Mouse (Mus musculus) frontal cortex, adult (tissue): ENCODE data around the gene Rragc.
"Not testable (repeated sequence)": the region's sequence is repeated elsewhere in the genome, so short reads cannot be mapped to it uniquely, and the experiment has no call there.

Experiments
- ATAC-seq: cut with Nextera tagmentation; 2 replicates; pipeline ENCODE4 v1.9.2; 2017; ENCODE audit warnings: mild to moderate bottlenecking, moderate library complexity, mixed read lengths; ENCODE audit not compliant: low TSS enrichment

The Rragc gene

GRCm38 (mm10) chr4:123916748-123917547, at the start of gene Rragc:
Gene Rragc, plus strand, starts transcription at chr4:123917446.
- ATAC-seq, result peak; percentile 99

GRCm38 (mm10) chr4:123893726-123894125, 23.5 kb upstream of the Rragc start:
- no peak for ATAC-seq

GRCm38 (mm10) chr4:123894295-123894694, 23.0 kb upstream of the Rragc start:
- no peak for ATAC-seq

GRCm38 (mm10) chr4:123898696-123899095, 18.6 kb upstream of the Rragc start:
- ATAC-seq, result no peak

- no peak for ATAC-seq
Measured at GRCm38 (mm10) chr4:123903432-123903831, 13.8 kb upstream of the Rragc start.

GRCm38 (mm10) chr4:123904333-123905125, 12.7 kb upstream of the Rragc start, which contains the start of gene Mycbp:
Gene Mycbp, plus strand, starts transcription at chr4:123904832.
- ATAC-seq, result peak; percentile 99

GRCm38 (mm10) chr4:123905126-123905668, 12.0 kb upstream of the Rragc start:
- ATAC-seq, result no peak; the same call in 1 of the 2 replicates

- no peak for ATAC-seq
Measured at GRCm38 (mm10) chr4:123911503-123911902, 5.7 kb upstream of the Rragc start.

- ATAC-seq, result no peak
Measured at GRCm38 (mm10) chr4:123912431-123912830, 4.8 kb upstream of the Rragc start.

GRCm38 (mm10) chr4:123917548-123918140, 398 bp downstream of the Rragc start, which contains the start of gene 4930535I16Rik:
Gene 4930535I16Rik, minus strand, starts transcription at chr4:123918022.
- peak; percentile 22; the same call in 1 of the 2 replicates for ATAC-seq

- ATAC-seq, result no peak
Measured at GRCm38 (mm10) chr4:123918851-123919250, 1.6 kb downstream of the Rragc start.

GRCm38 (mm10) chr4:123921055-123921565, 3.9 kb downstream of the Rragc start:
- ATAC-seq, result no peak

GRCm38 (mm10) chr4:123927961-123928360, 10.7 kb downstream of the Rragc start:
- ATAC-seq, result no peak

- ATAC-seq, result no peak
Measured at GRCm38 (mm10) chr4:123929994-123930393, 12.7 kb downstream of the Rragc start.

GRCm38 (mm10) chr4:123934306-123934705, 17.1 kb downstream of the Rragc start:
- ATAC-seq, result no peak

GRCm38 (mm10) chr4:123936059-123936458, 18.8 kb downstream of the Rragc start:
- ATAC-seq, result no peak

GRCm38 (mm10) chr4:123939838-123940237, 22.6 kb downstream of the Rragc start:
- peak; percentile 41; the same call in 1 of the 2 replicates for ATAC-seq

- ATAC-seq, result not testable (repeated sequence)
Measured at GRCm38 (mm10) chr4:123940878-123941277, 23.6 kb downstream of the Rragc start.

- ATAC-seq, result no peak
Measured at GRCm38 (mm10) chr4:123946701-123947100, 29.5 kb downstream of the Rragc start.

- ATAC-seq, result no peak
Measured at GRCm38 (mm10) chr4:123947149-123947548, 29.9 kb downstream of the Rragc start.

GRCm38 (mm10) chr4:123948901-123949300, 31.7 kb downstream of the Rragc start:
- ATAC-seq, result no peak

GRCm38 (mm10) chr4:123949649-123950048, 32.4 kb downstream of the Rragc start:
- ATAC-seq, result no peak
